Mouse (Mus musculus) spleen, postnatal 36 days (tissue): ENCODE data around the gene Zfp386.

Experiments
- DNase-seq, 2 experiments: peaks; one replicate each; pipeline ENCODE4 v3.0.0; 2022; ENCODE audit warnings: low spot score in 2 of 2, mixed read lengths in 1 of 2

Gene Zfp386

DNA sequence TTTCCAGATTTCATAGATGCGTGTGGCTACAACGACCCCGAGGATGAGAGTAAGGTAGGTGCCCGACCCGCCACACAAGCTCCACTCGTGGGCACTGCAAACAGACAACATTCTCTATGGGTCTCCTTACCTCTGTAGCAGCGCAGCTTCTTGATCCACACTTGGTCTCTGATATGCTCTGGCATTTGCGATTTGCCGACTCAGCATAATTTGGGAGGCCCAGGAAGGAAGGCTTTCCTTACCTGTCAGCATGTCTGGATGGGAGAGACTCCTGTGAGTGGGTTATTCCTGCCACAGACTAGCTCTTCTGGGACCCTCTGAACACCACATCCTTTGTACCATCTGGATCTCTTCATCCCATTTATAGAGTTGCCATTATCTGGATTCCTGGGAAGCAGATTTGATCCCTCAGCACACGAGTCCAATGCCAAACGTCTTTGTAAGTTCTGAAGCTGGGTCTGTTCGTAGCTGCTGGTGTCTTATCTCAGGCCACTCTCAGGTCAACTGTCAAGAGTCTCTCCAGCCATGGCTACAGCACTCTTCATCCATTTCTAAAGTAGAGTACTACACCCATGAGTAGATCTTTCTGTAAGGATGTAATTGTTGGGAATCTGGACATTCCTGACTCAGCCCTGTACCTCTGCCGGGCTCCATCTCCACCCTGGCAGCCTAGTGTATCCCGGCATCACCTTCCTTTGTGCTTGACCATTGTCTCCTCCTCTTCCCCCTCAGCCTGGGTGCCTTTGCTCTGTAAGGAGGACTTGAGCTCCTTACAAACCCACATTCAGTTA, 47.4 kb downstream of the Zfp386 start:
- no peak for DNase-seq

DNA sequence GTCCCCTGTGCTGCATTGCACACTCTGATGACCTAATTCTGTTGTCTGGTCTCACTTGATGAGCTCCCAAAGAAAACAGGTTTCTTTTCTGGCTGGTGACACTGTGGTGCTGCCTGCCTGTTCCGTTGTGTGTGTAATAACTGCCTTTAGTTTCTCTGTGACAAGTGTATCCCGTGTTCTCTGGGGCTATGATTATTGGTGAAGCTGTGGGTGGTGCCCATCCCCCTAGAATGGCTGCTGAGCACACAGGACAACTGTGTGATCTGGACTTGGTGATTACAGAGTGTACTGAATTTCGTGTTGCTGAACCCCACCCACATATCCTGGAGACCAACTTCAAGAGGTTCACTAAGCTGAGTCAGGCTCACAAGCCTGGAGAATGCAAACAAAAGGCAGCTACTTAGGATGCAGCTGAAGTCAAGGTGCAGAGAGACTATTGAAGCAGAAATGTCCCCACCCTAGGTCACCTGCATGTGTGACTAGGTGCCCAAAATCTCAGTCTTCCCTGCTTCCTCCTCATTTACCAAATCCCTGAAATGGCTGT, 48.9 kb downstream of the Zfp386 start:
- no peak for DNase-seq

GRCm38 (mm10) chr12:116097166-116097565, 49.6 kb downstream of the Zfp386 start:
- DNase-seq, result no peak

DNA sequence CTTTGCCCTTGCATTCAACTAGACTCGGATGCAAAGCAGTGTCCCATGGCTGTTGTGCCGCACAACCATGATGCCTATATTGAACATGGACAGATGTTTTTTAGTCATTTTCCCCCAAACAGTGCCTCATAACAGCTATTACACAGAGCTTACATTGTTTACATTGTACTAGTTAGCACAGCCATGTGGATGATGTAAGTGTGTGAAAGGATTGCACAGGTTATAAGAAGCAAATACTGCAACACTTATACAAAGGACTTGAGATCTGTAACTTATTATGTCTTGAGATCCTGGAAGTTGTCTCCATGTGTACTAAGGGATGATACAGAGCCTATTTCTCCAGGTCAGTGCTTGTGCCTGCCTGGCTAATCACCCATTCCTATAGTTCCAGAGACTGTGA, 54.4 kb downstream of the Zfp386 start:
- DNase-seq, result no peak

GRCm38 (mm10) chr12:116109451-116110353, 62.2 kb downstream of the Zfp386 start:
- no peak for DNase-seq

- DNase-seq, result no peak
Observed at GRCm38 (mm10) chr12:116111007-116111694, 63.6 kb downstream of the Zfp386 start.
